9 mouse cellular contexts compared by ENCODE assay signal in the genomic region with DNA sequence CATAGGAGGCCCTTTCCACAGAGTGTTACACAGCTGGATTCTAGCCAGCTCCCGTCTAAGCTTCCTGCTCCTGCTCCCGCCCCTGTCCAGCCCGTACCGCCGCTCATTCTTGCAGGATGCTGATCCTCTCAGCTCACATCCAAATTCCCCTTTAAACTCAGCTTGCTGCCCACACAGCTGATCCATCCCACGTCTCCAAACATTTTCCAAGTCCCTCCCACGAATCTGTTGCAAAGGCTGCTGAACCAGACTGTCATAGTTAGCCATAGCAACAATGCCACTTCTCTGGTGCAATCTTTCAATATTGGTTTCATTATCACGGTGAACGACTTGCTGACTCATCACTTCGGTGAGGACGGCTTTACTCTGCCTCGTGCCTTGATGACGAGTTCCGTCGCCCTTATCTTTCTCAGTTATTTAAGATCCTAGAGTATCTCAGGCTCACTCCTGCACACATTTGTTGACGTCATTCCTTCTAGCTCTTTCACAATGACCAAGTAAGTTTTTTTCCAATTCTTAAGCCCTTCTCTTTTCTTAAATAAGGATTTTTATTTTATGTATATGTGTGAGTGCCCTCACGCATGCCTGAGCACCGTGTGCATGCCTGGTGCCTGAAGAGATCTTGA.
DNase-seq lines count a peak whose midpoint lies in the region; ATAC-seq and TF ChIP-seq lines count a peak whose summit lies in the region.
"Had no signal": no experiment of that assay in that cellular context is flagged by ENCODE, and none has a peak within 500 bp of the region (broad histone marks: within the 10 kb centered on the region; RNA-seq: fewer than 3 reads in every experiment).

No protein-coding gene starts in this region.

- WGBS in forebrain, postnatal 0 days = 75% methylated on average over 18 of the region's 18 CpGs
- WGBS in forebrain, embryonic 11.5 days = 89% methylated on average over 18 of the region's 18 CpGs
- WGBS in stomach, embryonic 15.5 days = 58% methylated on average over 18 of the region's 18 CpGs
- 80% methylated on average over 18 of the region's 18 CpGs for WGBS in midbrain, embryonic 16.5 days
- WGBS in forebrain, embryonic 15.5 days = 81% methylated on average over 18 of the region's 18 CpGs

- H3K27ac ChIP-seq in forebrain, postnatal 0 days (ENCODE audit: low read depth, low read length) = no peak overlapping the region
- H3K27ac ChIP-seq in forebrain, embryonic 11.5 days (ENCODE audit: low read depth, low read length) = no peak overlapping the region
- no peak overlapping the region for H3K27ac ChIP-seq in stomach, embryonic 15.5 days
- H3K27ac ChIP-seq in midbrain, embryonic 16.5 days (ENCODE audit: low read length) = no peak overlapping the region
- H3K27ac ChIP-seq in forebrain, embryonic 15.5 days (replicated peaks) = no peak overlapping the region

- 0 out of 2 replicates have a peak, but pooled peaks cover 3% of the 10 kb centered on the region for H3K9me3 ChIP-seq in forebrain, postnatal 0 days (ENCODE audit: low read length)
- H3K9me3 ChIP-seq in forebrain, embryonic 11.5 days (ENCODE audit: control insufficient read depth, low read length) = no peaks in the 10 kb centered on the region
- no peaks in the 10 kb centered on the region for H3K9me3 ChIP-seq in stomach, embryonic 15.5 days
- H3K9me3 ChIP-seq in midbrain, embryonic 16.5 days (replicated peaks; ENCODE audit: control insufficient read depth, low read length, poor library complexity, severe bottlenecking) = no peaks in the 10 kb centered on the region; the same call in 1 of the 2 replicates
- H3K9me3 ChIP-seq in forebrain, embryonic 15.5 days = no peaks in the 10 kb centered on the region

- ATAC-seq in forebrain, postnatal 0 days = 0 out of 2 replicates have a peak, but pooled peaks have one; percentile 23
- no peak for ATAC-seq in forebrain, embryonic 11.5 days (replicated peaks; ENCODE audit: low FRiP score)
- ATAC-seq in stomach, embryonic 15.5 days (ENCODE audit: insufficient read depth, low FRiP score, low read depth) = no peak; the same call in 1 of the 2 replicates
- ATAC-seq in midbrain, embryonic 16.5 days = no peak
- no peak for ATAC-seq in forebrain, embryonic 15.5 days (replicated peaks)

- no peak for TF ChIP-seq CTCF in forebrain, postnatal 0 days (IDR thresholded peaks at IDR 0.05; ENCODE audit: low read depth)

- no peaks in the 10 kb centered on the region for H3K27me3 ChIP-seq in forebrain, postnatal 0 days (ENCODE audit: insufficient read depth, low read length)
- no peaks in the 10 kb centered on the region for H3K27me3 ChIP-seq in forebrain, embryonic 11.5 days (ENCODE audit: control insufficient read depth, insufficient read depth, low read length)
- no peaks in the 10 kb centered on the region for H3K27me3 ChIP-seq in stomach, embryonic 15.5 days (replicated peaks)
- no peaks in the 10 kb centered on the region for H3K27me3 ChIP-seq in midbrain, embryonic 16.5 days (ENCODE audit: control insufficient read depth, insufficient read depth, low read depth, low read length)
- no peaks in the 10 kb centered on the region for H3K27me3 ChIP-seq in forebrain, embryonic 15.5 days
- H3K27me3 ChIP-seq: CH12.LX had no signal

- peak; percentile 34 for DNase-seq in forebrain, postnatal 0 days
- no peak for DNase-seq in forebrain, embryonic 11.5 days (ENCODE audit: low spot score)
- peak; percentile 20 for DNase-seq in ovary, postnatal 14 days (ENCODE audit: low spot score)
- DNase-seq in ovary, postnatal 10 days (ENCODE audit: low spot score) = no peak
- peak; percentile 61 to 63 for DNase-seq in layer of hippocampus, adult 8-10 months (ENCODE audit: low spot score in 2 of 2)

- no peak overlapping the region for H3K9ac ChIP-seq in forebrain, postnatal 0 days
- H3K9ac ChIP-seq in forebrain, embryonic 11.5 days (ENCODE audit: low read length) = no peak overlapping the region
- H3K9ac ChIP-seq in stomach, embryonic 15.5 days = no peak overlapping the region
- no peak overlapping the region for H3K9ac ChIP-seq in midbrain, embryonic 16.5 days (ENCODE audit: low read depth, low read length)
- no peak overlapping the region for H3K9ac ChIP-seq in forebrain, embryonic 15.5 days (replicated peaks)

- H3K4me1 ChIP-seq in forebrain, postnatal 0 days (ENCODE audit: insufficient read depth) = peaks cover 2% of the 10 kb centered on the region; the same call in 1 of the 2 replicates
- no peaks in the 10 kb centered on the region for H3K4me1 ChIP-seq in forebrain, embryonic 11.5 days (replicated peaks; ENCODE audit: control insufficient read depth, insufficient read depth, low read length)
- no peaks in the 10 kb centered on the region for H3K4me1 ChIP-seq in stomach, embryonic 15.5 days
- peaks cover 2% of the 10 kb centered on the region; the same call in 1 of the 2 replicates for H3K4me1 ChIP-seq in midbrain, embryonic 16.5 days (ENCODE audit: control insufficient read depth, insufficient read depth, low read length)
- H3K4me1 ChIP-seq in forebrain, embryonic 15.5 days = peaks cover 7% of the 10 kb centered on the region

- H3K36me3 ChIP-seq in forebrain, postnatal 0 days (ENCODE audit: insufficient read depth) = no peaks in the 10 kb centered on the region
- no peaks in the 10 kb centered on the region for H3K36me3 ChIP-seq in forebrain, embryonic 11.5 days (ENCODE audit: control insufficient read depth, insufficient read depth, low read length)
- H3K36me3 ChIP-seq in stomach, embryonic 15.5 days = no peaks in the 10 kb centered on the region
- H3K36me3 ChIP-seq in midbrain, embryonic 16.5 days (ENCODE audit: control insufficient read depth, insufficient read depth, low read length) = no peaks in the 10 kb centered on the region
- no peaks in the 10 kb centered on the region for H3K36me3 ChIP-seq in forebrain, embryonic 15.5 days

- no peak overlapping the region for H3K4me2 ChIP-seq in forebrain, postnatal 0 days (ENCODE audit: low read depth)
- no peak overlapping the region for H3K4me2 ChIP-seq in forebrain, embryonic 11.5 days (ENCODE audit: low read depth, low read length, severe bottlenecking)
- peak overlapping the region; percentile 30 for H3K4me2 ChIP-seq in stomach, embryonic 15.5 days
- no peak overlapping the region for H3K4me2 ChIP-seq in midbrain, embryonic 16.5 days (ENCODE audit: low read length)
- no peak overlapping the region for H3K4me2 ChIP-seq in forebrain, embryonic 15.5 days (replicated peaks)

- no peak overlapping the region for H3K4me3 ChIP-seq in forebrain, postnatal 0 days (ENCODE audit: low read depth, low read length)
- no peak overlapping the region for H3K4me3 ChIP-seq in forebrain, embryonic 11.5 days (ENCODE audit: low read depth, low read length)
- H3K4me3 ChIP-seq in stomach, embryonic 15.5 days (replicated peaks) = no peak overlapping the region
- H3K4me3 ChIP-seq in midbrain, embryonic 16.5 days (ENCODE audit: low read depth, low read length) = no peak overlapping the region
- H3K4me3 ChIP-seq in forebrain, embryonic 15.5 days = no peak overlapping the region

Comparison
In these comparisons a context has a peak if more than half of its experiments do, and no peak if none do; other contexts are left out.
1. DNase-seq: peak in forebrain, postnatal 0 days (single experiment), ovary, postnatal 14 days (single experiment) and layer of hippocampus, adult 8-10 months (2 of 2); none in forebrain, embryonic 11.5 days (single experiment) and ovary, postnatal 10 days (single experiment).